Mouse (Mus musculus): ENCODE results near the gene Rad9b.
"Not testable (repeated sequence)": the region's sequence is repeated elsewhere in the genome, so short reads cannot be mapped to it uniquely, and the experiment has no call there.

The Rad9b gene

GRCm38 (mm10) chr5:122371591-122372191 lies 17.7 kb upstream of the Rad9b start, which contains the start of gene Gpn3:
TSS of gene Gpn3 (plus strand) at chr5:122371876.
- DNase-seq (ENCODE audit: low read depth, low spot score) = no peak

- no peak for DNase-seq (ENCODE audit: low read depth, low spot score)
Observed at GRCm38 (mm10) chr5:122354492-122355067, 547 bp upstream of the Rad9b start.

- DNase-seq (ENCODE audit: low read depth, low spot score) = no peak
Observed at GRCm38 (mm10) chr5:122345777-122346176, 8.3 kb downstream of the Rad9b start.

GRCm38 (mm10) chr5:122344260-122344659 lies 9.8 kb downstream of the Rad9b start:
- peak; percentile 62 for DNase-seq (ENCODE audit: low read depth, low spot score)

DNA sequence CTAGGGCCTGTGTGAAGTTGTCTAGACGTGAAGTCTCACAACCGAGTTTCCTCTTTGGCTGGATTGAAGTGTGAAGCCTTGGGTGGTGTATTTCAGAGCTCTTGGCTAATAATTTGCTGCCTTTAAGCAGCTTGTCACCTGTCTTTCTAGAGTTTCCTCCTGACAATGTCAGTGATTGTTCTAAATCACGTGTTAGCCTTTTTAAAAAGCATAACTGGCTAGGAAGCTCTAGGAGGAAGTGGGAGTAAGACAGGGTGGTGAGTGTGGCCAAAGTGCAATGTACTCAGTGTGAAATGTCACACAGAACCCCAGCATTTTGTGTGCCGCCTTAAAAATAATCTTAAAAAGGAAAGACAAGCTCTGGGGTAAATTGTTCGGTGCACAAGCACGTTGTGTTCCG lies 10.3 kb downstream of the Rad9b start:
- DNase-seq (ENCODE audit: low read depth, low spot score) = no peak

- DNase-seq (ENCODE audit: low read depth, low spot score) = no peak
Observed at GRCm38 (mm10) chr5:122342874-122343273, 11.2 kb downstream of the Rad9b start.

GRCm38 (mm10) chr5:122336554-122337294 lies 17.3 kb downstream of the Rad9b start:
- no peak for DNase-seq (ENCODE audit: low read depth, low spot score)

- no peak for DNase-seq (ENCODE audit: low read depth, low spot score)
Observed at GRCm38 (mm10) chr5:122334682-122335081, 19.4 kb downstream of the Rad9b start.

- DNase-seq (ENCODE audit: low read depth, low spot score) = no peak
Observed at GRCm38 (mm10) chr5:122330269-122330668, 23.8 kb downstream of the Rad9b start.

GRCm38 (mm10) chr5:122327283-122327682 lies 26.8 kb downstream of the Rad9b start:
- DNase-seq (ENCODE audit: low read depth, low spot score) = no peak

- no peak for DNase-seq (ENCODE audit: low read depth, low spot score)
Observed at GRCm38 (mm10) chr5:122325477-122325876, 28.6 kb downstream of the Rad9b start.

GRCm38 (mm10) chr5:122324608-122325431 lies 29.2 kb downstream of the Rad9b start:
- no peak for DNase-seq (ENCODE audit: low read depth, low spot score)

GRCm38 (mm10) chr5:122323523-122323922 lies 30.5 kb downstream of the Rad9b start:
- no peak for DNase-seq (ENCODE audit: low read depth, low spot score)

GRCm38 (mm10) chr5:122320205-122320781 lies 33.7 kb downstream of the Rad9b start:
- DNase-seq (ENCODE audit: low read depth, low spot score) = no peak

DNA sequence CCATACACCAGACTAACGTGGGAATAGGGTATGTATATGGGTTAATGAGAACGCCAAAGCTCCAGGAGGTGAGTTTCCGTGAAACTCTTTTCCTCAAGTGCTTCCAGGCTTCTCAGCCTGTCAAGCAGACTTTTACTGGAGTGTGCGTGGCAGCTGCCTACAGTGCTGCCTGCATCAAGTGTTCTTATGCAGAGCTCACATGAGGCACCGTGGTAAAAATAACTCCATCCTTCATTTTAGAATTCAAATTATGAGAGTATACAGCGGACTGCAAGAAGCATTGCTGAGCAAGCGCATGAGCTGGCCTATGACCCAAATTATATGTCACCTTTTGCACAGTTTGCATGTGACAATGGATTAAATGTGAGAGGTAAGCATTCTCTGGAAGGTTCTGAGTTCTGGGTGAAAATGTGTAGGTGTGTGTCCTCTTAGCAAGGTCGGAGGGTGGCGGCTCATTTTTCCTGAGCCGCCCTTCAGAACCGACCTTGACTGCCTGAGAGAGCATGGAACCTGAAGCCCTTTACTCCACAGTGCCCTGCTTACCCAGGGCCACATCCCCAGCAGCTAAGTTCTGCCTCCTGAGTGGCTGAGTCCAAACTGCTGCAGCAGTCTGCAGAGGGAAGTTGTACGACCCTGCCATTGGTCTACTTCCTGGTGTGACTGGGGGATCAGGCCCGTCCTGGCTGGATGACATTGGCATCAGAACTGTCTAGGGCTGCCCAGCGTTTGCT lies 34.4 kb downstream of the Rad9b start:
- DNase-seq (ENCODE audit: low read depth, low spot score) = no peak

- not testable (repeated sequence) for DNase-seq (ENCODE audit: low read depth, low spot score)
Observed at GRCm38 (mm10) chr5:122318976-122319375, 35.1 kb downstream of the Rad9b start.

DNA sequence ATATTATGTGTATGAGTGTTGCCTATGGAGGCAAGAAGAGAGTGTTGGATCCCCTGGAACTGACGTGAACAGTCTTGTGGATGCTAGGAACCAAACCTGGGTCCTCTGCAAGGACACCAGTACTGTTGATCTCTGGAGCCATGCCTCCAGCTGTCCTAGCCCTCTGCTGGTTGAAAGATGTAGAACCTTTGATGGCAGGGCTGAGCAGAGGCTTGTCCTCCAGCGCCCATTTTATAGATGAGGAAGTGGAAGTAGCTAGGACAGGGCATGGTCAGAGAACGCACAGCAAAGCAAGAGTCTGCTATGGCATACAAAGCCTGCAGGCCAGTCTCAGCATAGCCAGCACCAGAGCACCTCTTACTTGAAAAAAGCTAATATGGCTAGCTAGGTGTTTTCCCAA lies 35.9 kb downstream of the Rad9b start:
- no peak for DNase-seq (ENCODE audit: low read depth, low spot score)

DNA sequence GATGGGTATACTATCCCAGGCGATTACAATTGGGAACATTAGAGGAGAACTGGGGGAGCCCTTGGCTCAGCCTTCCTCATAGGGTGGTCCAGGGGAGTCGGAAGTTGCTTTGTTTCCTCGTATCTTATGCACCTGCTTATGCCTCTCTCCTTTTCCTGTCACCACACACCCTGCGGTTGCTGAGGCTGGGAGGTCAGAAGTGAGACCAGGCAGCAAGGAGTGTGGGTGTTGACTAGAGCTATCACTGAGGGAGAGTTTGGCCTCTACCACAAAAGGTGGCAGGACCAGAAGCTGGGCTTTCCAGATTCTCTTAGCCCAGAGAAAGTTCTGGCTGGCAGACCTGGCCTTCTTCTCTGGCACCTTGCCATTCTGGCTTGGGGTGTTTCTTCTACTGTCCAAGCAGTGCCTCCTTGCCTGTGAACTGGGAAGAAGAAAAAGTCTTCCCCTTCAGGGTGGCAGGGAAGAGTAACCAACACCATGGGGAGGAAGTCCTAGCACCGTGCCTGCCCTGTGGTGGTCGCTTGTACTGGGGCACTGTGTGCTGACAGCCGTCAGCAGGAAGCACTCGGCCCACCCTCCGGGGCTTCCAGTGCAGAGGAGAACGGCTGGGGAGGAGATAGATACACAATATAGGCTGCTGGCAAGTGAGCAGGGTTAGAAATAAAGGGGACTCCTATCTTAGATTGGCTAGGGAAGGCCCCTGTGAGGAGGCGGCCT lies 36.5 kb downstream of the Rad9b start:
- no peak for DNase-seq (ENCODE audit: low read depth, low spot score)

- DNase-seq (ENCODE audit: low read depth, low spot score) = no peak
Observed at GRCm38 (mm10) chr5:122314966-122315667, 38.9 kb downstream of the Rad9b start.
